Mouse (Mus musculus) thymus, postnatal 36 days (tissue): ENCODE results near the gene Ssr3.
"Not testable (repeated sequence)": the region's sequence is repeated elsewhere in the genome, so short reads cannot be mapped to it uniquely, and the experiment has no call there.

ENCODE experiments used
- DNase-seq, 2 experiments: peaks; one replicate each; pipeline ENCODE4 v3.0.0; 2022; ENCODE audit warnings: mixed read lengths in 2 of 2

Ssr3 gene

DNA sequence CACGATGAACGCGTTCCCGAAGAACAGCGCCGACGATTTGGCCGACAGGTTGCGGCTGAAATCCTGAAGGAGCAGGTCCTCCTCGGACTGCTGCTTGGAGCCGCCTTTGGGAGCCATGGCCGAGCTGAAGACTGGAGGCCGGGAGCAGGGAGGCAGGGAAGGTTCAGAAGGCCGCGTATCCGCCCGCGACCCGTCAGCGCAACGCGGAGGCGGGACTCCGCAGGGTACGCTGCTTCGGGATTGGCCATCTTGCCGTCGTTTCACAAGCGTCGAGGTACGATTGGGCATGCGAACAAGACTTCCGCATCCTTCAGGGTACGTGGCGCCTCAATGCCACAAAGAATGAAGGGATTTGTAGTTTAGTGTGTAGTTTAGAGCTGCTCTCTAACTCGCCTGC, at the start of gene Ssr3:
Ssr3 (minus strand) TSS at position 203 of the 397 bp plus-strand sequence.
- peak; percentile 95 to 96 for DNase-seq

DNA sequence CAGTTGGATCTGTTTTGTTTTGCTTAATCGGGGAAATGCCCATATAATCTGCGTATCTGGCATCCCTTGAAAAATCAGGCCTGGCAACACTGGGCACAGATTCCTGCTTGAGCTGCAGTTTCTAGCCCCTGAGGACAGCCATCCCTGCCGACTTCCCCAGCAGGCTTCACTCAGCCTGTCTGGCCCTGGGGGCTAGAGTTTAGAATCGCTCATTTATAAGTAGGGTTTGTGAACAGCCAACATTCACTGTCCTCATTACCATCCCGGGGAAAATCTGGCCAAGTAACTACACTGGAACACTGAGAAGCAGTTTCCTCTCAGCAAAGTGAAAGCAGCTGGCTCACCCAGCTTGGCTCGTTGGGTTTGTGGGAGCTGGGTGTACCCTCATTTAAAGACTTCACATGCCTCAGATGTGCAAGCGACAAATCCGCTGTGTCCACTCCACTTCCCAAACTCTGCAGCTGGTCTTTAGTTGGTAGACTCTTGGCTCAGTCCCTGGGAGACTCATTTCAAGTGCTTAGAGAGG, 49.2 kb upstream of the Ssr3 start:
- no peak for DNase-seq

DNA sequence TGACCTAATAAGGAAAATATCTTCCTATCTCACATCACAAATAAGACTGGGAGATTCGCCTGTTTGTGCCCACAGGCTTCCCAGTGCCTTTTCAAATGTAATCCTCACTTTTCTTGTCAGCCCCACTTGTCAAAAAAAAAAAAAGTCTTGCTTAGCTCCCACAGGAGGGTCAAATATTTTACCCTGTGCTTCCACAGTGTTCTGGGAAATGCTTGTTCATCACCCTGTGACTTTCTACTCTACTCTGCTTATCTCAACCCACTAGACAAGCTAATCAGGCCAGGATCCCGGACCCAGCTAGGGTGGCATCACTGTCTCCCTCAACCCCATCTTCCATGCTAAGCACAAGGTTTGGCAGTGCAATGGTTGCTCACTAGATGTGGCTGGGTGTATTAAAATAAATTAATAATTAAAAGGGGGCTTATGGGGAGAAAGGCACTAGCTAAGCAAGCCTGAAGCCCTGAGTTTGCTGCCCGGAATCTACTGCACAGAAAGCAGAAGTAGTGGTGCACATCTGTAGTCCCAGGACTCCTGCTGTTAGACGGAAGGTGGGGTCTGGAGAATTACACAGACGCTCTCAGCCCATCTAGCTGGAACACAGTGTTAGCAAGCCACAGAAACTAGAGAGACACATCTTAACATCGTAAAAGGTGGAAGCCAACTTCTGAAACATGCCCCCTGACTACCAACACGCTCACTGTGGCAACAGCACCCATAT, 46.2 kb upstream of the Ssr3 start:
- DNase-seq, result no peak

DNA sequence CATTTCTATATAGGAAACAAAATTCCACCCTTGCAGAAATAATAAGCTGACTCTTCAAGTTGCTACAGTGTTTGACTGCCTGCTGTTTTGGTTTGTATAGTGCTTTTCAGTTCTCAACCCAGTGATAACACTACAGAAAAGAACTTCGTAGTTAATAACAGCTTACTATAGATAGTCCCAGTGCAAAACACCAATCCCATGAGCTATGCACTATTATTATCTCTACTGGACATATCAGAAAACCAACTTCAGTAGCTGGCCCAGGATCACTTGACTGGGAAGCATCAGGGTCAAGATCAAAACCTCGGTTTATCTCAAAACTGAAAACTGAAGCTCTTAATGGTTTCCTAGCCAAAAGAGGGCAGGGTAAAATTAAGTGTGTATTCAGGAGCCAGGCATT, 43.4 kb upstream of the Ssr3 start:
- DNase-seq, result no peak

DNA sequence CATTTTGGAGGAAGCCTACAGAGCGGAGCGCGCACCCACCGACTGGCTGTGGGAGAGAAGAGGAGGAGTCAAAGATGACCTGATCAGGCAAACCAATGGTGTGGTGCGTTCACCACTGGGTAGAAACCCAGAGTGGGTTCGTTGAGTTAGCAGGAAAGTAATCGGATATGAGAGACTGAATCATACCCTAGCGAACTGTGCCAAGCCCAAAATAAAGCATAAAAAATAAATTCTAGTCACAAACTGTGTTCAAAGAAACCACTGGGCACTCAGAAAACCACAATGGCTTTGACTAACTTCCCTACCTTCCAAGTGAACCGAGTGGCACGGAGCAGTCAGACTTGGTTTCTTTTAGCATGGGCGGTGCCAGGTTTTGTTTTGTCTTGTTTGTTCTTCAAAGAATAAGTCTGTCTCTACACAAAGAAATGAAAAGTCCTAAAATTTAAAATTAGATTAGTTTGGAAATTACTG, 42.7 kb upstream of the Ssr3 start:
- no peak for DNase-seq

DNA sequence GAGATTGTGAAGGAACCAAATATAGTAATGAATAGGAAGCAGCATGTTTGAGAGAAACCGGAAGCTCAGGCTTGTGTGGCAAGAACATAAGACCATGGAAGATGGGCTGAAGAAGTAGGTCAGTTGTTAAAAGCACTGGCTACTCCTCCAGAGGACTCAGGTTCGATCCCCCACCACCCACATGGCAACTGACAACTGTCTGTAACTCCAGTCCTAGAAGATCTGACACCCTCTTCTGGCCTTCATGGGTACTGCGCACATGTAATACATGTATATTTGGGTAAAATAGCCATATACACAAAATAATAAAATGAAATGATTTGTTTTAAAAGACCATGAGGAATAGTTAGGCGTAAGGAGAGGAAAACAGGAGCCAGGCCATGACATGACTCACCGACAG, 39.8 kb upstream of the Ssr3 start:
- peak in 1 of 2 experiments; percentile 8 for DNase-seq

DNA sequence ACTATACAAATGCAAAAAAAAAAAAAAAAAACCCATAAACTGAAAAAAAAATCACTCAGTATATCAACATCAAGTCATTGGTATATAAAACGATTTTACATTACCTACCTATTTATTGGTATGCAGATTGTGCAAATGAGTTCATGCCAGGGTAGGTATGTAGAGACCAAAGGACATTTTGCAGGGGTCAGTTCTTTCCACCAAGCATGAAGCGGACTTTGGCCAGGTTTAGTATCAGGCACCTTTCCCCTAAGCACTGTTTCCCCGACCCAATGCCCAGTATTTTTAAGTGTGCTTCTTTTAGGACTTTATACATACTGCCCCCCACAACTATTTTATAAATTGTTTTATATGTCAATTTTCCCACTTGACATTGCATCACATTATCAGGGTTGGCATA, 27.3 kb upstream of the Ssr3 start:
- DNase-seq, result no peak

DNA sequence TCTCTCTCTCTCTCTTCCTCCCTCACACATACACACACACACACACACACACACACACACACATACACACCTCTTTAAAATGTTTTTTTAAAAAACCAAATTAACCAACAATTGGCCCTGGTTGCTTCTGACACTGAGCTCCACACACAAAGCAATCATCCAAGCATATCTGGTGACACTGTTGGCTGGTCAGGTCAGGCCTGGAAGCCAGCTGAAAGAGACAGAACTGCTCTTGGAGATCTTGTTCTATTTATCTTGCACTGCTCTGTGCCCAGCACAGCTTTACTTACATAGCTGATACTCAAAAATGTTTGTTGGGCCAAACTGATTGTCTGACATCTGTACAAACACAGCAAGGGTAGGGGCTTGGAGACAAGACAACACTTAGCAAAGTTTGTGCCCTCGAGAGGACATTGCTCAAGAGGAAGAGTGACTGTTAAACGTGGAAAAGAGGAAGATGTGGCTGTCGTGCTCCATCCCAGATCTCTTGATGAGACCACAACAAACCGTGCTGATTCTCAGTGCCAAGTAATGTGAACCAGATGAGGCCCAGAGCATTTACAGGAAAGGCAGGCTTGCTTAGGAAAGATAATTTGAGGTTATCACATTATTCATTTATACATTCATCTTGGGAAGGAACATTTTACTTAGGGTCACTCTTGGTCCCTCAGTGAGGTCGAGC, 25.6 kb upstream of the Ssr3 start:
- no peak for DNase-seq

DNA sequence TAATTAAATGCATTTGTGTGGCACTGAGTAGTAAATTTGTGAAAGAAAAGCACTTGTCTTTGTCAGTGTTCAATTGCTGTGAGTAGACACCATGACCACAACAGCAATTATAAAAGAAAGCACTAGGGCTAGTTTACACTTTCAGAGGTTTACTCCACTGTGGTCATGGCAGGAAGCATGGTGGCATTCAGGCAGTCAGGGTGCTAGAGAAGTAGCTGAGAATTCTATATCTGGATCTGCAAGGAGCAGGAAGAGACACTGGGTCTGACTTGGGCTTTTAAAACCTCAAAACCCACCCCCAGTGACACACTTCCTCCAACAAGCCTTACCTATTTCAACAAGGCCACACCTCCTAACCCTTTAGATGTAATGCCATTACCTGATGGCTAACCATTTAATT, 24.1 kb upstream of the Ssr3 start:
- DNase-seq, result no peak

DNA sequence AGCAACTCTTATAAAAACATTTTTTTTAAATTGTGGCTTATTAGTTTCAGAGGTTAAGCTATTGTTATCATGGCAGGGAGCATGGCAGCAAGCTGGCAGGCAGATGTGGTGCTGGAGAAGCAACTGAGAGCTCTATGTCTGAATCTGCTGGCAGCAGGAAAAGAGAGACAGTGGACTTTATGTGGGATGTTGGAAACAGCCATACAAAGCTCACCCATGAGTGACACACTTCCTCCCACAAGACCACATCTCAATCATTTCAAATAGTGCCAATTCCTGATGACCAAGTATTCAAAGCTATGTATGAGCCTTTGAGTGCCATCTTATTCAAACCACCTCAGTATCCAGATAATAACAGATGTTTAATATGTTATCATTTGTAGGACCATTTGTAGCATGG, 15.5 kb upstream of the Ssr3 start:
- no peak for DNase-seq

DNA sequence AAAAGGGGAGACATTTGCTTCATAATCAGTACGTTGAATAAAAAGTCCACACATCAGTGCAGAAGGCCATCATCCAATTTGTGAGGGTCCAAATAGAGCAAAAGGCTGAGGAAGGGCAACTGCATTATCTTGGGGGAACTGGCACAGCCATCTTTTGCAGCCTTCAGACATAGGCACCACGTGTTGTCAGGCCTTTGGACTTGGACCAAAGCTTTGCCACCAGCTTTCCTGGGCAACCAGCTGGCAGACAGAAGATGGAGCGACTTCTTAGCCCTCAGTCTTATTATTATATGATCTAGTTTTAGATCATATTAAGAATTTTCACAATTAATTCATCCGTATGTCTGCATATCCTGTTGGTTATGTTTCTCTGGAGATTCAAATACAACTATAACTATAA, 13.4 kb upstream of the Ssr3 start:
- DNase-seq, result no peak

DNA sequence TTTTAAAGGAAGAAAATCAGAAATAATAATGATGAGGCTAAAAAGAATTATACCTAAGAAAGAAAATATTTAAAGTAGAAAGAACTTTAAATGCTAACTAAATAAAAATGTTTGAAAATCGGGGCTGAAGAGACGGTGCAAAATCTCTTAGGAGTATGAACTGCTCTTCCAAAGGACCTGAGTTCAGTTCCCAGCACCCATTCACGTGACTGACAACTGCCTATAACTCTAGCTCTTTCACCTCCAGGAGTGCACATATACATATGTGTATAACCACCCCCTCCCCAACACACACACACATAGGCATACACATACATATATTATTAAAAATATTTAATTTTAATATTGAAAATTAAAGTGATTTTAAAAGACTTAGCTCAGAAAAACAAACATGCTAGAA, 5.1 kb upstream of the Ssr3 start:
- DNase-seq, result no peak

DNA sequence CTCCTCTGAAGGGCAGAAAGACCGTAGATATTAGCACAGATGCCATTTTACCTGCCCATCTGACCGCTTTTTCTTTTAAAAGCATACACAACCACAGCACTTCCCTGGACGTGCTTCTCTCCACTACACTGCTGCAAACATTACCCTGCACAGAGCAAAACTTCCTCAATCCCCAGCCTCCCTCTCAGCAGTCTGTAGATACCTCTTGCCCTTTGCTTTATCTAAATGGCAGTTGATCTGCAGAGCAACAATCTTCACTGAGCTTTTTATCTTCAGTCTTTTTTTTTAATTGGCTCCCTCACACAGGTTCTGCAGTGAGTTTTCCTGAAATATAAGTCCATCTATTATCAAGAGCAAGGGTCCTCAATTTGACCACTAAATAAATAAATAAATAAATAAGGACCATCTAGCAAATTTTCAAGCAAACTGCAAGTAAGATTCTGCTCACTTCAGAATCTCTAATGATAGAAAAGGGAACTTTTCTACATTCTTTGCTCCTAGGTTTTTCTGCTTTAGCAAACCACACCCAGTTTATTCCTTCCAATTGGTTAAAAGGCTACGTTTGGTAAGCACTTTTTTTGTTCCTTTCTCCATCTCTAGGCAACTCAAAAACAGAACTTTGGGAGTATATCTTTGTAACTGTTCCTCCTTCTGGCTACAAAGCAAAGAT, 4.5 kb upstream of the Ssr3 start:
- DNase-seq, result no peak

DNA sequence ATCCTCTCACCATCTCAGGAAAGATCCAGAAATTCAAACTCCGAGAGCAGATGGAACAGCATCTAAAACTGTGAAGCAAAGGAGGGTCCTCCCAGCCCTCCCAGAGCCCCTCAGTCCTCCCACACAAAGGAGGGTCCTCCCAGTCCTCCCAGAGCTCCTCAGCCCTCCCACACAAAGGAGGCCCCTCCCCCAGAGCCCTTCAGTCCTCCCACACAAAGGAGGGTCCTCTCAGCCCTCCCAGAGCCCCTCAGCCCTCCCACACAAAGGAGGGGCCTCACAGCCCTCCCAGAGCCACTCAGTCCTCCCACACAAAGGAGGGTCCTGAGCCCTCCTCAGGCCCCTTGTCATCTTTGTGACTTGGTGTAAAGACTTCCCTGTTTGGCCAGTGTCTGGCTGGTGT, 2.7 kb upstream of the Ssr3 start:
- DNase-seq, result not testable (repeated sequence)

DNA sequence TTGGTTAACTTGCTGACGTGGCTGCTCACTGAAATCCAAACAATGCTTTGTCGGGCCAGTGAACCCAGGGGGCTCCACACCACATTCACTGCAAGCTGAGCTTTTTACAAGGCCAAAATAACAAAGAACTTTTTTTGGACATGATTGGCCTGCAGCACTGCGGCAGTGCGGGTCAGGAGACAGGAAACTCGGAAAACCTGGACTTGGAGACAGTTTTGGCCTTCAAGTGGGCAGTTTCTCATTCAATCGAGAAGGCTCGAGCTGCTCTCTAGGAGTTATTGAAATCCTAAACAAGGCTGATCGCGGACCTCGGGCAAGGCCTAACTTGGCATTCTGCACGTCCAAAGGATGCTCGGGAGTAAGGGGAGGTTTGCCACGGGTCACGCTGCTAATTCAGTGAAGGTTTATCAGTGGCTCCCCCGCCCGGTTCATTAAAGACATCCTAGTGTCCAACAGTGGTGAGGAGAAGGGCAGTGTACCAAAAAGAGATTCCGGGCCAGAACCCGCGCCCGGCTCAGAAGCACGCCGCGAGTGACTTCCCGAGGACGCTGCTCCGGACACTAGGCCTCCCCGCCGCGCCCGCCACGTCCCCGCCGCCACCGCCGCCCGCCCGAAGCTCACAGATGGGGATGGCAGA, 521 bp downstream of the Ssr3 start:
- peak; percentile 4 to 10 for DNase-seq

DNA sequence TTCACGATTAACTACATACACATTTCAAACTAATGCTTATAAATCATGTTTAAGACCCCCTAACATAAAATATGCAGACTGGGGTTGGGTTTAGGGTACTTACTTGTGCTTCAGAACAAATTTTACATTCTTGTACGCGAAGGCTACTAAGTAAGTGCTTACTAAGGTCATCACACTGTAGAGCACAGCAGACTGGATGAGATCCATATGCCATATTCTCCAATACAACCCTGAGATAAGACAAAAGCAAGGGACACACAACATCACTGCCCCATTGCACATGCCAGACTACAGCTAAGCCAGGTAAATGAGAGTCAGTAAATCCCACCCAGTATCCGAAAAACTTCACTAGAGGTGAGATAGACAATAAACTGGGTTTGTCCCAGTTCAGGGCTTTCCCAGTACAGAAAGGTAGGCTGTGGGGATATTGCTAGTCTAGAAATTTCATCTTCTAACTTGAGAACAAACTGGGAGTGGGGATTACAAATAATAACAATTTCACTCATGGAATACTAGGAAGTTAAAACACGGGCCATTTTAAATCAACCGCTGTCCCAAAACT, 1.1 kb downstream of the Ssr3 start:
- no peak for DNase-seq

DNA sequence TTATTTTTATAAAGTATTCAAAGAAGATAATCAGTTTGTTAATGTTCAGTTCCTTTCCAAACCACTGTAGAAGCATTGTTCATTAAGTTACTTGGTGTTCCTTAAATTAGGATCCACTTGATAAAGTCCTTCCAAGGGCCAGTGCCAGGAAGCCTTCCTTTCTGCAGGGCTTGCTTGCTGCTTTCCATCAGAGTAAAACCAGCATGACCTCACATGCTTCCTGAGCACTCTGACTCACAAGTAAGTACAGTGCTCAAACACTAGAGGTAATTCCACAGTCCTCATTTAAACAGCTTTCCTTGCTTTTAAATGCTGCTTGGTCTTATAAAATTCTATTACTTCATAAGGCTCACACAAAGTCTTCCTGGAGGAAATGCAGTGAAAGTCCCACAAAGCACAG, 6.7 kb downstream of the Ssr3 start:
- no peak for DNase-seq

DNA sequence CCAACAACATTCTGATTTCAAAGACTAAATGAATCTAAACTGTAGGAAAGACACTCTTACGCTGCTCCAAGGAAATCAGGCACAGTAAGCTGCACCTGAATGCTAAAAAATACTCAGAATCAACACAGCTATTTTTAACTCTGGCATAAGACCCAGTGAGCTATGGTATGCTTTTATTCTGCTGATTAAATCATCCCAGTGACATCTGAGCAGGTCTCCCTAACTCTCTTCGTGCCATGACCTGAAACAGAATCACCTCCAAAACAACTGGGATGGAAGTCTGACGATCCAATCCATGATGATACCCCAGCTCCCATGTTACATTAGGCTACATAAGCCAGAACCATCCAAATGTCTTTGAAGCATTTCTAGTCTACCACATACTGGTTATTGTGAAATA, 8.0 kb downstream of the Ssr3 start:
- no peak for DNase-seq

DNA sequence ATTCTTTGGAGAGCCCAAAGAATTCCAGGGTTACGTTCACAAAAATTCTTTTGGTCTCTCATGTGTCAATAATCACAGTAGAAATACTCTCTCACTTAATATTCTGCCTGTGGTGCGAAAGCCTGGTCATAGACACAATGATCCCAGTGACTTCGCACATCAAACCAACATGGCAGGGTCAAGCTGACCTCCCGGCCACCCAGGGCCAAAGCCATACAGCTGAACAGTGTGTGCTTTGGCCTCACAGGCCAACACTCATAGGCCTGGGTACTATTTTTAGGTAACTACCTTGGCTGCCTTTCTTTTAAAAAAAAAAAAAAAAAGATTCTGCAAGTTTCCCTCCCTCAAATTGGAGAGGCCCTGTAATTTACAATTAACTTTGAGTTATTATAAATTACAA, 11.3 kb downstream of the Ssr3 start:
- DNase-seq, result no peak

DNA sequence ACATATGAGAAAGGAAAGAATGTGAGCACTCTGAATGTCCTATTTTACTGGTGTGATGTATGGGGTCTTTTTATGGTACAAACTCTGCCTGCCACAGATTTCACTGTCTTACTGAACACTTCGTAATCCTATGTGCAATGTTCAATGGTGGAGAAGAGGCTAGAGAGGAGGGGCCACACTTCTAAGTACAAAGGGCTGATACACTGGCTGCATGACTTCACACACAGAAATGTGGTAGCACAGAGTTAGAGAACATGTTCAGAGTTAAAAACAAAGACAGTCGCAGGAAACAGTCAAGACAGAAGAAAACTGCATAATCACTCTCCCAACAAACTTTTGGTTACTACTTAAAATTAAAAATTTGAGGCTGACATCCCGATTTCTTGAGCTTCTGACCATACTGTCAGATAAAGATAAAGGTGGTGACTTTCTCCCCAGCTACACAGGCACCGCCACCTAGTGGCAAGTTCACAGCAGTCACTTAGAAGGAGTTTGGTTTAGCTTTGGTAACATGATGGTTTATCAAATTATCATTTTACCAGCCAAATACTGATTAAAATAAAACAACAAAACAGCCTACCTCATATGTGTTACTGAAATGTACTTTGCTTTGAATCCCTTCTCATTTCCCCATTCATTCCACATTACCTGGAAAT, 12.4 kb downstream of the Ssr3 start:
- DNase-seq, result peak; percentile 15 to 31

DNA sequence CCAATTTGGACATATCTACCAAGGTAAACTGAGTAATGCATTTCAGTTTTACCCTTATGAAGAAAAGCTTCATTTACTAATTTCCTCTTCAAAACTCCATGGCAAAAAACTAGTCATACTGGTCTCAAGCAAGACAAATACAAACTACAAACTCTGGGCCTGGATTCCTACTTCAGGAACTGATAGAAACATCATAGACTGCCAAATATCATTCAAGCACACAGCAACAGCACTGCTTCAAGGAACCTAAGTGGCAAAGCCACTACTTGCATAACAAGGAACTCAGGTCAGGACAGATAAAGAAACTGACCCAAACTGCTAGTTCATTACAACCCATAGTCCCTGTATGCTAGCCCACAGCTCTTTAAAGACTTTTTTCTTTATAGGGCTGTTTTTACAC, 13.7 kb downstream of the Ssr3 start:
- no peak for DNase-seq

DNA sequence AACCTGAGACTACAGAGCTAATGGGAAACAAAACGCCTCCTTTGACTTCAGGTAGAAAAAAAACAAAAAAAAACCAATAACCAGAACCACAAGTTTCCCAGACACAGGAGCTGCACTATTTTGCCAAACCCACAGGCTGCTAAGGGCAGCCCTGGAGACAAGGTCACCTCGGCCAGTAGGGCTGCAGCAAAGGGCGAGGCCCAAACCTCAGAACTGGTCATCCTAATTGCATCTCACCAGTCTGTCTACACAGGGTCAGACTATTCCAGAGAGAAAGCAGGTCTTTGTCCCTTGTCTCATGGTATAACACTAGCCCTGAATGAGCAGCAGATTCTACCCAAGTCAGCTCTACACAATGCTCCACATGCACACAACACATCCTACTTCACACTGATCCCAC, 17.7 kb downstream of the Ssr3 start:
- DNase-seq, result no peak
